Mouse (Mus musculus): ENCODE results near the gene Cxcr2.
"Not testable (repeated sequence)": the region's sequence is repeated elsewhere in the genome, so short reads cannot be mapped to it uniquely, and the experiment has no call there.

The Cxcr2 gene

GRCm38 (mm10) chr1:74124991-74125552 is 28.7 kb upstream of the Cxcr2 start, which contains the start of gene Rufy4:
Rufy4 (plus strand) TSS chr1:74125541.
- no peaks in the 10 kb centered on the region for H3K36me3 ChIP-seq (ENCODE audit: control insufficient read depth, insufficient read depth, low read length, poor library complexity, severe bottlenecking)
- peak; percentile 92 for DNase-seq (ENCODE audit: low read depth, low spot score)
- H3K27me3 ChIP-seq (ENCODE audit: control insufficient read depth, insufficient read depth, low read length, poor library complexity, severe bottlenecking) = no peaks in the 10 kb centered on the region

GRCm38 (mm10) chr1:74130883-74131659 is 22.7 kb upstream of the Cxcr2 start:
- Histone ChIP-seq H3K27me3 (ENCODE audit: control insufficient read depth, insufficient read depth, low read length, poor library complexity, severe bottlenecking) (no peaks in the 10 kb centered on the region), H3K36me3 (ENCODE audit: control insufficient read depth, insufficient read depth, low read length, poor library complexity, severe bottlenecking) (no peaks in the 10 kb centered on the region)

GRCm38 (mm10) chr1:74132011-74132410 is 21.8 kb upstream of the Cxcr2 start:
- no peaks in the 10 kb centered on the region for H3K36me3 ChIP-seq (ENCODE audit: control insufficient read depth, insufficient read depth, low read length, poor library complexity, severe bottlenecking)
- DNase-seq (ENCODE audit: low read depth, low spot score) = no peak
- no peaks in the 10 kb centered on the region for H3K27me3 ChIP-seq (ENCODE audit: control insufficient read depth, insufficient read depth, low read length, poor library complexity, severe bottlenecking)

More at GRCm38 (mm10) chr1:74130883-74131659, 22.7 kb upstream of the Cxcr2 start:
- DNase-seq (ENCODE audit: low read depth, low spot score) = no peak

DNA sequence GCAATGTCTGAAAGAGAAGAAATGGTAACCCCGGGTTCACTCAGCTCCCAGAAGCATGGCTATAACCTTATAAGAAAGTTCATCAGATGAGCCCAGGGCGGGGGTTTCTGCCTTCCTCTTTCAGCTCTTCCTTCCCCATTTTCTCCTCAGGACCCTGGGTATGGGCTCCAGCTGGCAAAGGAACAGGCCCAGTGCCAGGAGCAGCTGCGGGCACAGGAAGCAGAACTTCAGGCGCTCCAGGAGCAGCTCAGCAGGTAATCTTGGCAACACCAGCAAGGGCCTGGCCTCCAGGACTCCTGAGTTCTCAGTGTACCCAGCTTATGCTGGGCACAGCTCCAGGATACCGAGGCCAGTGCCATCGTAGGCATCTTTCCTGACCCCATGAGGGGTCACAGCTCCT is 19.8 kb upstream of the Cxcr2 start:
- Histone ChIP-seq H3K27me3 (ENCODE audit: control insufficient read depth, insufficient read depth, low read length, poor library complexity, severe bottlenecking) (no peaks in the 10 kb centered on the region), H3K36me3 (ENCODE audit: control insufficient read depth, insufficient read depth, low read length, poor library complexity, severe bottlenecking) (no peaks in the 10 kb centered on the region)
- DNase-seq (ENCODE audit: low read depth, low spot score) = no peak

DNA sequence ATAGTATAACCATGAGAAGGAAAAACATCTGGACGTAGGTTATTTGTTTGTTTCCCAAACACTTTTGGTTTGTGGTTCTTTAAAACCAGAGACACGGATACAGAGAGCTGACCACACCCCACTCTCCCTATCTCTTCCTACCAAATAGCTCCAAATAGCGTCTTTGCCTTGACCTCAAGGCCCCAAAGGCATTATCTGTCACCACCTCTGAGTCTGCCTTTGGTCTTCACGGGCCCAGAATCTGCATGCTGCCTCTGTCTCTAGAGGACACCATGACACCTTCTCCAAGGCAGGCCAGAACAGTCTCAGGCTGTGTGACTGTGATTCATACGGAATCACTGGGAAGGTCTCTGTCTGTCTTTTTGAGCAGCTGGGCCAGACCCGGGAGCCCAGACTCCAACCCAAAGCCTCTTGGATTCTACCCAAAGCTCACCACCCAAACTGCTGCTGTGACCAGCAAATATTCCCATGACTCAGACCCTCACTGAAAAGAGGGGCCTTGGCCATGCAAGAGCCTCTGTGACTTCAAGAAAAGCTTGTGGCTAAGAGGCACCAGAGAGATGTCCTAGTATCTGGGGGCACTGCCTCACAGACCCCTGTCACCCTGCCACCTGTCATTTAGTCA is 18.4 kb upstream of the Cxcr2 start:
- Histone ChIP-seq H3K36me3 (ENCODE audit: control insufficient read depth, insufficient read depth, low read length, poor library complexity, severe bottlenecking) (no peaks in the 10 kb centered on the region), H3K27me3 (ENCODE audit: control insufficient read depth, insufficient read depth, low read length, poor library complexity, severe bottlenecking) (no peaks in the 10 kb centered on the region)
- no peak for DNase-seq (ENCODE audit: low read depth, low spot score)

- Histone ChIP-seq H3K36me3 (ENCODE audit: control insufficient read depth, insufficient read depth, low read length, poor library complexity, severe bottlenecking) (no peaks in the 10 kb centered on the region), H3K27me3 (ENCODE audit: control insufficient read depth, insufficient read depth, low read length, poor library complexity, severe bottlenecking) (no peaks in the 10 kb centered on the region)
- peak; percentile 23 for DNase-seq (ENCODE audit: low read depth, low spot score)
These were observed 14.4 kb upstream of the Cxcr2 start for GRCm38 (mm10) chr1:74139415-74139814.

DNA sequence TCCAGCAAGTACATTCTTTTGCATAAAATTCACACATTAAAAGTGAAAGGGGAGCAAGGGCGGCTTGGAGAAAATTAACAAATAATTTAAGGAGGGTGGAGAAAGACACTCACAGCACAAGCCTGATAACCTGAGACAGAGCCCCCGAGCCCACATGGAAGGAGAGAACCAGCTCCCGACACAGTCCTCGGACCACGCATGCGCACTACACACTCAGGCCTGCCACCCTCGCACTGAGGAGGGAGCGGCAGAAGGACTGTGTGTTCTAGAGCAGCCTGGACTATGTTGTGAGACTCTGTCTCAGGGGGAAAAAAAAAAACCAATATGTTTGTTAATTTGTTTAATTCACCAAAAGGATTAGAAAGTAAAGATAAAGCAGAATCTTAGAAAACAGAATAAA is 12.0 kb upstream of the Cxcr2 start:
- Histone ChIP-seq H3K27me3 (ENCODE audit: control insufficient read depth, insufficient read depth, low read length, poor library complexity, severe bottlenecking) (no peaks in the 10 kb centered on the region), H3K36me3 (ENCODE audit: control insufficient read depth, insufficient read depth, low read length, poor library complexity, severe bottlenecking) (no peaks in the 10 kb centered on the region)
- DNase-seq (ENCODE audit: low read depth, low spot score) = no peak

- no peaks in the 10 kb centered on the region for H3K27me3 ChIP-seq (ENCODE audit: control insufficient read depth, insufficient read depth, low read length, poor library complexity, severe bottlenecking)
- no peaks in the 10 kb centered on the region for H3K36me3 ChIP-seq (ENCODE audit: control insufficient read depth, insufficient read depth, low read length, poor library complexity, severe bottlenecking)
- DNase-seq (ENCODE audit: low read depth, low spot score) = no peak
These were observed 4.5 kb upstream of the Cxcr2 start for GRCm38 (mm10) chr1:74149106-74149885.

GRCm38 (mm10) chr1:74150101-74150500 is 3.7 kb upstream of the Cxcr2 start:
- DNase-seq (ENCODE audit: low read depth, low spot score) = no peak
- Histone ChIP-seq H3K36me3 (ENCODE audit: control insufficient read depth, insufficient read depth, low read length, poor library complexity, severe bottlenecking) (no peaks in the 10 kb centered on the region), H3K27me3 (ENCODE audit: control insufficient read depth, insufficient read depth, low read length, poor library complexity, severe bottlenecking) (no peaks in the 10 kb centered on the region)

DNA sequence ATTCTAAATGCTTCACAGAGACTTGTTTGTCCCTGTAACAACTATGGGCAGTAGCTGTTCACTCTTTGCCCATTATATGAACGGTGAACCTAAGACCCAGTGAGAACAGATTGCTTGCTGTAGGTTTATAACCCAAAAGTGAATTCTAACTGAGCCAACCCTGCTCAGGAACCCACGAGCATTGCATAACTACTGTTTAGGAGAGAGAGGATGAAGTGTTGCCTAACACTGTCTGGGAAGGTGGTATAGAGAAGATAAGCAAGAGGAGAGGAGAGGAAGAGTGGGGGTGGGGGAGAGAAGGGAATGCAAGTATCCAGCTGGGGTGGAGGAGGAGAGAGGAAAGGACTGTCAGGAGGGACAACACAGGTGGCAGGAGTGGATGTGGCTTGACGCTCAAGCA is 2.7 kb upstream of the Cxcr2 start:
- Histone ChIP-seq H3K27me3 (ENCODE audit: control insufficient read depth, insufficient read depth, low read length, poor library complexity, severe bottlenecking) (no peaks in the 10 kb centered on the region), H3K36me3 (ENCODE audit: control insufficient read depth, insufficient read depth, low read length, poor library complexity, severe bottlenecking) (no peaks in the 10 kb centered on the region)
- DNase-seq (ENCODE audit: low read depth, low spot score) = no peak

DNA sequence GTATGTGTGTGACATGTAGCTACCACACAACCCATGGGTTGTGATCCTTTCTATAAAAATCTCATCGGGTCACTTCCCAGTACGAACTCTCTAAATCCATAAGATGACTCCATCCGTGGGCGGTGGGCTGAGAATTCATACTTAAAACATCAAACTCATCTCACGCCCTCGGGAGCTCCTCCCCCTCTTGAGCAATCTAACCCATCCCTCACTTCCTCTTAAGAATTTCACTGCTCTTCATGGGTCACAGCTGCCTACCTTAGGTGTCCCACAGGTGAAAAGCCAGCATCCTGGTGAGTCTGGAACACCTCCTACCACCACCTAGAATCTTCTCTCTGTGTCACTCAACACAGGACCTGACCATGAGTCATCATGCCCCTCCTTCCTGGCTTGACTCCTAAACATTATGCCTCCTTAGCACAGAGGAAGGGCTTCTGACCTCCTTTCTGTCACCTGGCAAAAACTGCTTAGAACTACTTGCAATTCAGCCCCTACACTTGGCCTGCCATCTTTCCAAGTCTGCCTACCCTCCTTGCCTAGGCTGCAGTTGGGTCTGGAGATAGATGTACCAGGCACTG is 1.7 kb downstream of the Cxcr2 start:
- Histone ChIP-seq H3K36me3 (ENCODE audit: control insufficient read depth, insufficient read depth, low read length, poor library complexity, severe bottlenecking) (no peaks in the 10 kb centered on the region), H3K27me3 (ENCODE audit: control insufficient read depth, insufficient read depth, low read length, poor library complexity, severe bottlenecking) (no peaks in the 10 kb centered on the region)
- DNase-seq (ENCODE audit: low read depth, low spot score) = no peak

GRCm38 (mm10) chr1:74156381-74156910 is 2.7 kb downstream of the Cxcr2 start:
- DNase-seq (ENCODE audit: low read depth, low spot score) = no peak
- Histone ChIP-seq H3K36me3 (ENCODE audit: control insufficient read depth, insufficient read depth, low read length, poor library complexity, severe bottlenecking) (no peaks in the 10 kb centered on the region), H3K27me3 (ENCODE audit: control insufficient read depth, insufficient read depth, low read length, poor library complexity, severe bottlenecking) (no peaks in the 10 kb centered on the region)

- DNase-seq (ENCODE audit: low read depth, low spot score) = peak; percentile 15
- H3K27me3 ChIP-seq (ENCODE audit: control insufficient read depth, insufficient read depth, low read length, poor library complexity, severe bottlenecking); H3K36me3 ChIP-seq (ENCODE audit: control insufficient read depth, insufficient read depth, low read length, poor library complexity, severe bottlenecking): not testable (repeated sequence)
These were observed 5.8 kb downstream of the Cxcr2 start for GRCm38 (mm10) chr1:74159613-74160012.

- Histone ChIP-seq H3K36me3 (ENCODE audit: control insufficient read depth, insufficient read depth, low read length, poor library complexity, severe bottlenecking) (no peaks in the 10 kb centered on the region), H3K27me3 (ENCODE audit: control insufficient read depth, insufficient read depth, low read length, poor library complexity, severe bottlenecking) (no peaks in the 10 kb centered on the region)
- no peak for DNase-seq (ENCODE audit: low read depth, low spot score)
These were observed 6.2 kb downstream of the Cxcr2 start for GRCm38 (mm10) chr1:74160036-74160435.
